Mouse (Mus musculus): ENCODE data around the gene Mark3.

DNA sequence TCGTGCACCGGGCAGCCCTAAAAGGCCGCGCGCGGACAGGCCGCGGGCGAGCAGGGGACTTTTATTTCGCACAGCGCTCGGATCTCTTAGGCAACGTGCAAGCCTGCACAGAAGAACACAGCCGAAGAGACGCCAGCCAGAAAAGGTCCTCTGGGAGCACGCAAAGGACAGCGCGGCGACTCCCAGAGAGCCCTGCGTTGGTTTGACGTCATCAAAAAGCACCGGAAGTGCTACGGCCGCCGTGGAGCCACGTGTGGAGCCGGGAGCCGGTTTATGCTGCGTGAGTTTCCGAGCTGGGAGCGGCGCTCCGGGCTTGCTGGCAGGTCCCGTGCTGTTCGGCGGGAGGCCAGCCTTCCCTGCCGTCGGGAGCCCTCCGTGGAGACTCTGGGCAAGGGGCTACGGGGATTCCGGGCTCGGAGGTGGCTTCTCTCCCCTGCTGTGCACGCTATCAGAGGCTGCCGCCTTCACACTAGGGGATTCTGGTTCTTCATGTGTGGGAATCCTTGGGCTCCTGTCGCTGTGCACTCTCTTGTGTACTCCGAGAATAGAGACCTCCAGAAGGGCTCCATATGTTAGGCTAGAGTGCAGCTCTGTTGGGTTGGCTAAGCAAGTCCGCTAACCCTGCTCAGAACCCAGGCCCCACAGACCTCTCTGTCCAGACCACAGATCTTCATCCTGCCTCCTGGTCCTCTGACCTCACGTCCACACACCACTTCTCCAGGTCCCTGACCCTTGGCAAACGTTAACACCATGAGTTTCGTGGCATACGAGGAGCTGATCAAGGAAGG lies 103.8 kb downstream of the Mark3 start, which contains the start of gene Trmt61a:
- peak; percentile 42; the same call in 1 of the 2 replicates for TF ChIP-seq IRF4 (IDR thresholded peaks at IDR 0.05; ENCODE audit: low read depth, low read length)
- TF ChIP-seq POLR2AphosphoS2 (IDR thresholded peaks at IDR 0.05; ENCODE audit: low read depth, low read length) = peak; percentile 63; the same call in 1 of the 2 replicates
- TF ChIP-seq POLR2A (IDR thresholded peaks at IDR 0.05; ENCODE audit: low read depth, low read length) = peak; percentile 85
- no peak for TF ChIP-seq CTCF (conservative IDR thresholded peaks at IDR 0.05 in 1 of 2, IDR thresholded peaks at IDR 0.05 in 1 of 2; ENCODE audit: low read depth in 2 of 2, low read length in 2 of 2)
- no peak for TF ChIP-seq MAFK (IDR thresholded peaks at IDR 0.05; ENCODE audit: insufficient replicate concordance, low read length)
- peak; percentile 97 for TF ChIP-seq ELF1 (IDR thresholded peaks at IDR 0.05; ENCODE audit: low read depth, low read length)
- no peak for TF ChIP-seq BHLHE40 (IDR thresholded peaks at IDR 0.05; ENCODE audit: low read depth, low read length)
- TF ChIP-seq USF1 (IDR thresholded peaks at IDR 0.05; ENCODE audit: low read depth, low read length) = peak; percentile 52
- TF ChIP-seq ZC3H11A (IDR thresholded peaks at IDR 0.05; ENCODE audit: low read depth, low read length) = no peak
- TF ChIP-seq MAX (IDR thresholded peaks at IDR 0.05; ENCODE audit: low read length) = peak; percentile 99
- no peak; the same call in 1 of the 2 replicates for TF ChIP-seq ETS1 (conservative IDR thresholded peaks at IDR 0.05; ENCODE audit: low read depth, low read length)
- TF ChIP-seq TCF12 (IDR thresholded peaks at IDR 0.05; ENCODE audit: low read depth, low read length) = peak; percentile 86
- peak; percentile 39; the same call in 1 of the 2 replicates for TF ChIP-seq NRF1 (IDR thresholded peaks at IDR 0.05; ENCODE audit: low read depth, low read length)
- TF ChIP-seq ZNF384 (IDR thresholded peaks at IDR 0.05; ENCODE audit: low read depth, low read length) = no peak
